In the genomic region with DNA sequence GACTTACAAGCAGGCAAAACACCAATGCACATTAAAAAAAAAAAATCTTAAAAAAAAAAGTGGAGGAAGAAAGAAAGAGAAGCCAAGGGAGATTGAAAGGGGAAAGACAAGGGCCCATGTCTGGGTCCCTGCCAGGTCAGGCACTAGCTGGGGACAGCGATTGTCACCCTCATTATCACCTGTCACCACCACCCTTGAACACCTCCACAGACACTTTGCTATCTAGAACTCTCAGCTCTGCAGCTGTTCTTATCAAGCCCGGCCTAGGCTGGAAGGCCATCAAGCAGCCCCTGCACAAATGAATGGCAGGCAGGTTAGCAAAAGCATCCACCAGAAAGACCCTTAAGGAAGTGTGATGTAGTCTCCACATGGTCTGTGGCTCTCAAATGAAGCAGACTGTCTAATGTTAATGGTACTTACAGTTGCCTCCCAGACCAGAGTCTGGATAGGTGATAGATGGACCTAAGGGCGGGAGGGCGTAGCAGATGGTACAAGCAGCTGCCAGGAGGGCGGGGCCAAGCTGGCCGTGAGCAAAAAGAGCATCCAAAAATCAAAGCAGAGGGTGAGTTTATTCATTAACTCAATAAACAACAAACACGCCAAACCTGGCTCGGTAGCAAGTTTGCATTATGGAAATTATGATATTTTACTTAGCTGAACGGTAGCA, we compare ENCODE assay signal across 8 mouse cellular contexts.
DNase-seq lines count a peak whose midpoint lies in the region; ATAC-seq lines count a peak whose summit lies in the region.
"Had no signal": no experiment of that assay in that cellular context is flagged by ENCODE, and none has a peak within 500 bp of the region (broad histone marks: within the 10 kb centered on the region; RNA-seq: fewer than 3 reads in every experiment).

No protein-coding gene starts in this region.

- peak; percentile 30; the same call in 1 of the 2 replicates for ATAC-seq in erythroid progenitor cell, adult 5-6 weeks (replicated peaks; ENCODE audit: low FRiP score, poor library complexity, severe bottlenecking)
- ATAC-seq in heart, embryonic 16.5 days (replicated peaks; ENCODE audit: extremely low read depth, insufficient read depth, low FRiP score) = peak; percentile 91
- ATAC-seq in liver, embryonic 16.5 days (ENCODE audit: low read depth) = peak; percentile 62
- ATAC-seq in activated CD4-positive, CD25-positive, alpha-beta regulatory T cell, adult 4 months = no peak
- ATAC-seq: intestine, embryonic 15.5 days had no signal

- peaks cover 25% of the 10 kb centered on the region for H3K4me1 ChIP-seq in heart, embryonic 16.5 days (ENCODE audit: control insufficient read depth, insufficient read depth, low read length)
- peaks cover 4% of the 10 kb centered on the region for H3K4me1 ChIP-seq in liver, embryonic 16.5 days (ENCODE audit: control insufficient read depth, low read depth, low read length)
- H3K4me1 ChIP-seq: intestine, embryonic 15.5 days had no signal

- peak overlapping the region; percentile 30; the same call in 1 of the 2 replicates for H3K4me2 ChIP-seq in heart, embryonic 16.5 days (ENCODE audit: low read depth, low read length)
- H3K4me2 ChIP-seq in liver, embryonic 16.5 days (ENCODE audit: low read depth, low read length) = no peak overlapping the region
- H3K4me2 ChIP-seq: intestine, embryonic 15.5 days had no signal

- no peak overlapping the region for H3K9ac ChIP-seq in heart, embryonic 16.5 days (ENCODE audit: low read length)
- no peak overlapping the region for H3K9ac ChIP-seq in liver, embryonic 16.5 days (ENCODE audit: low read depth, low read length)
- H3K9ac ChIP-seq: intestine, embryonic 15.5 days had no signal

- DNase-seq in kidney, postnatal 25 days = peak; percentile 52 to 70
- DNase-seq in kidney, postnatal 14 days = no peak
- no peak for DNase-seq in adrenal gland, postnatal 36 days

- H3K27me3 ChIP-seq in heart, embryonic 16.5 days (ENCODE audit: control insufficient read depth, insufficient read depth, low read length) = peaks cover 5% of the 10 kb centered on the region; the same call in 1 of the 2 replicates
- H3K27me3 ChIP-seq in liver, embryonic 16.5 days (ENCODE audit: control insufficient read depth, insufficient read depth, low read depth, low read length) = no peaks in the 10 kb centered on the region
- H3K27me3 ChIP-seq: intestine, embryonic 15.5 days had no signal

- H3K27ac ChIP-seq in heart, embryonic 16.5 days (ENCODE audit: low read length) = peak overlapping the region; percentile 67
- H3K27ac ChIP-seq in liver, embryonic 16.5 days (ENCODE audit: low read length) = no peak overlapping the region
- H3K27ac ChIP-seq: intestine, embryonic 15.5 days had no signal

- H3K9me3 ChIP-seq in heart, embryonic 16.5 days (replicated peaks; ENCODE audit: control insufficient read depth, low read length) = no peaks in the 10 kb centered on the region
- H3K9me3 ChIP-seq in liver, embryonic 16.5 days (replicated peaks; ENCODE audit: control insufficient read depth, low read length) = no peaks in the 10 kb centered on the region
- H3K9me3 ChIP-seq: intestine, embryonic 15.5 days had no signal

- no peak overlapping the region for H3K4me3 ChIP-seq in heart, embryonic 16.5 days (ENCODE audit: low read length)
- H3K4me3 ChIP-seq in liver, embryonic 16.5 days (ENCODE audit: low read depth, low read length) = no peak overlapping the region
- H3K4me3 ChIP-seq: intestine, embryonic 15.5 days had no signal

- H3K36me3 ChIP-seq in heart, embryonic 16.5 days (ENCODE audit: control insufficient read depth, insufficient read depth) = no peaks in the 10 kb centered on the region
- no peaks in the 10 kb centered on the region for H3K36me3 ChIP-seq in liver, embryonic 16.5 days (ENCODE audit: control insufficient read depth, insufficient read depth)
- H3K36me3 ChIP-seq: intestine, embryonic 15.5 days had no signal

- whole genome bisulfite sequencing in heart, embryonic 16.5 days = 47% methylated on average over 9 of the region's 9 CpGs
- 51% methylated on average over 9 of the region's 9 CpGs for WGBS in liver, embryonic 16.5 days (ENCODE audit: insufficient replicate concordance)

Comparison
In these comparisons a context has a peak if more than half of its experiments do, and no peak if none do; other contexts are left out.
1. DNase-seq: peak in kidney, postnatal 25 days (2 of 2); none in kidney, postnatal 14 days (single experiment) and adrenal gland, postnatal 36 days (0 of 2).